Mouse (Mus musculus) bone marrow, adult 2 months (tissue): ENCODE measurements around the gene Emsy.

Experiments used
- CTCF ChIP-seq: fragments of 200-500 bp; IDR thresholded peaks from 2 replicates; pipeline ENCODE4 v1.5.1; 2011; ENCODE audit warnings: low read length, control low read depth; ENCODE audit not compliant: control insufficient read depth, insufficient read depth
- POLR2A ChIP-seq: fragments of 200-500 bp; IDR thresholded peaks from 2 replicates; pipeline ENCODE4 v1.6.1; 2011; ENCODE audit warnings: low read depth, mild to moderate bottlenecking, control low read depth, low read length, borderline replicate concordance; ENCODE audit not compliant: control insufficient read depth

GRCm38 (mm10) chr7:98685895-98686294 lies 29.3 kb upstream of the Emsy start:
- no peak for TF ChIP-seq CTCF
- no peak for TF ChIP-seq POLR2A
